Mouse (Mus musculus) hindbrain, embryonic 12.5 days (tissue): ENCODE data around the gene Cdpf1. TPM values are rescaled to one million over a fixed set of nuclear protein-coding genes. Genes with fewer than 3 reads are reported as not detected.

Source experiments
- polyA plus RNA-seq: library from polyadenylated mRNA; unstranded; fragments of >200 nt; fragmentation: Nextera tagmentation; extraction: Ambion mirVana; gene quantifications from 2 replicates; pipeline ENCODE4 v1.2.1, GENCODE M21; 2016

Cdpf1 gene
- polyA plus RNA-seq, 1 experiment from 2014 or later = 16.8 TPM

Other genes starting within 250 kb of the Cdpf1 start
- 78.3 and 79.5 TPM in 2 replicates for gene Wnt7b, start 229.2 kb downstream of the Cdpf1 start, polyA plus RNA-seq
- gene Ppara, start 76.7 kb downstream of the Cdpf1 start, polyA plus RNA-seq = 1.0 and 1.1 TPM in 2 replicates
- gene Pkdrej, start 10.0 kb upstream of the Cdpf1 start, polyA plus RNA-seq = 0.12 TPM in 1 of 2 replicates, not detected in the other
- 3.9 and 6.3 TPM in 2 replicates for gene Ttc38, start 20.6 kb upstream of the Cdpf1 start, polyA plus RNA-seq
- 23.4 and 24.8 TPM in 2 replicates for gene Gtse1, start 48.0 kb upstream of the Cdpf1 start, polyA plus RNA-seq
- gene Trmu, start 67.6 kb upstream of the Cdpf1 start, polyA plus RNA-seq = 42.6 and 47.0 TPM in 2 replicates
- gene Celsr1, start 222.1 kb upstream of the Cdpf1 start, polyA plus RNA-seq = 3.4 and 4.3 TPM in 2 replicates
- 32.5 and 35.2 TPM in 2 replicates for gene Gramd4, start 246.0 kb upstream of the Cdpf1 start, polyA plus RNA-seq